Mouse (Mus musculus) ES-Bruce4 (cell line): ENCODE results near the gene Zbtb40.

Source experiments
- CTCF ChIP-seq: IDR thresholded peaks from one replicate; pipeline ENCODE4 v1.8.1; 2011; ENCODE audit warnings: low read depth, low read length
- EP300 ChIP-seq: IDR thresholded peaks from 2 replicates; pipeline ENCODE4 v1.6.1; 2011; ENCODE audit warnings: low read depth, low read length; ENCODE audit not compliant: insufficient read depth

DNA sequence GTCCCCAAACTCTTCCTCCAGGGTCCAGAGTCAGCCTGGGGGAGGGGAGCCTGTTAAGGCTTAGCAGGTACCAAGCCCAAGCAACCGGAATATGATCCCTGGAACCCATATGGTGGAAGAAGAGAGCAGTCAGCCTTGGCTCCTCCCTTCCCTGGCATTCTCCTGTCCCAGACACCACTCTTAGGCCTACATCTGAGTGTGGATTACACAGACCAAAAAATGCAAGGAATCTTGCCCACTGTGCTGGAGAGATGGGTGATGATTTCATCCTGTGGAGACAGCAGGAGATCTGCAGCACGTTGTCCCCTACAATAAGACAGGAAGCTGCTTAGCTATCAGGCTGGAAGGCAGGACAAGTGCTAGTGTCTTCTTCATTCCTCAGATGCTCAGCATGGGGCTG lies 34.3 kb upstream of the Zbtb40 start:
- no peak for TF ChIP-seq CTCF
- no peak for TF ChIP-seq EP300
